Comparison of ENCODE assay signal across 8 mouse cellular contexts in the genomic region with DNA sequence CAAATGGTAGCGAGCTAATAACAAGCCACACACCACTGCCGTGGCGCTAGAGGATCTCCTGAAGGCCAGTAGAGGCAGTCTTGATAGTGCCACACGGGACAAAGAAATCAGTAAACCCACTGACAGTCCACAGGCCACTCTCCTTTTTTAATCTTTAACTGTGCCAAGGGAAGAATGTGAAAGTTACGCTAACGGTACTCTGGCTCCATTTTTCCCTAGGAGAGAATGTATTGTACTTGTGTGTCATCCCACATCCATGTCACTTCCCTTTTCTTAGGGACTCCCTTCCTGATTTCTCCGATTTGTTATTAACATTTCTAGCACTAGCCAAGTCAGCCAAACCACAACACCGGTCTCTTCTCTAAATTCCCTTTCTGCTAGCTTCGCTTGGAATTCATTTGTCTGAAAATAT. TPM values are rescaled to one million over a fixed set of nuclear protein-coding genes. Genes with fewer than 3 reads are reported as not detected.
DNase-seq lines count a peak whose midpoint lies in the region; ATAC-seq and TF ChIP-seq lines count a peak whose summit lies in the region.

No protein-coding gene starts in this region.

- 18% methylated on average over 9 of the region's 9 CpGs for WGBS in lung, postnatal 0 days
- WGBS in stomach, embryonic 14.5 days = 27% methylated on average over 9 of the region's 9 CpGs
- WGBS in cerebellum, adult 2 months = 53% methylated on average over 9 of the region's 9 CpGs

- TF ChIP-seq CTCF in lung, postnatal 0 days (IDR thresholded peaks at IDR 0.05) = peak; percentile 46
- TF ChIP-seq CTCF in cerebellum, adult 2 months (IDR thresholded peaks at IDR 0.05; ENCODE audit: borderline replicate concordance, insufficient read depth, low read depth, low read length) = no peak

- TF ChIP-seq POLR2A in cerebellum, adult 2 months (IDR thresholded peaks at IDR 0.05; ENCODE audit: borderline replicate concordance, insufficient read depth, low read length) = no peak

- no peaks in the 10 kb centered on the region for H3K9me3 ChIP-seq in lung, postnatal 0 days (ENCODE audit: low read length)
- no peaks in the 10 kb centered on the region for H3K9me3 ChIP-seq in stomach, embryonic 14.5 days (ENCODE audit: control insufficient read depth, low read depth, low read length)

- no peaks in the 10 kb centered on the region for H3K36me3 ChIP-seq in lung, postnatal 0 days (ENCODE audit: insufficient read depth, low read length)
- no peaks in the 10 kb centered on the region; the same call in 1 of the 2 replicates for H3K36me3 ChIP-seq in stomach, embryonic 14.5 days (ENCODE audit: control insufficient read depth, insufficient read depth, low read length)

- H3K4me3 ChIP-seq in lung, postnatal 0 days (ENCODE audit: low read depth, low read length) = peak overlapping the region; percentile 93
- peak overlapping the region; percentile 74 for H3K4me3 ChIP-seq in stomach, embryonic 14.5 days (ENCODE audit: low read depth, low read length)
- no peak overlapping the region for H3K4me3 ChIP-seq in cerebellum, adult 2 months (replicated peaks; ENCODE audit: insufficient read depth, low read depth, low read length)

- peak overlapping the region; percentile 98 for H3K27ac ChIP-seq in lung, postnatal 0 days (ENCODE audit: low read length)
- H3K27ac ChIP-seq in stomach, embryonic 14.5 days (ENCODE audit: low read length) = no peak overlapping the region
- H3K27ac ChIP-seq in cerebellum, adult 2 months (ENCODE audit: insufficient read depth, low read length) = no peak overlapping the region

- no peak for TF ChIP-seq EP300 in lung, postnatal 0 days (IDR thresholded peaks at IDR 0.05)

- H3K4me2 ChIP-seq in lung, postnatal 0 days (replicated peaks; ENCODE audit: low read depth, low read length) = peak overlapping the region; percentile 77
- H3K4me2 ChIP-seq in stomach, embryonic 14.5 days (replicated peaks; ENCODE audit: low read depth, low read length) = peak overlapping the region; percentile 52

- ATAC-seq in lung, postnatal 0 days = no peak
- ATAC-seq in stomach, embryonic 14.5 days (ENCODE audit: insufficient number of reproducible peaks, insufficient read depth, low FRiP score, low read depth) = no peak

- peak; percentile 11 to 17 for DNase-seq in cerebellum, postnatal 10 days
- no peak for DNase-seq in cerebellum, adult 11-12 months
- peak; percentile 46 for DNase-seq in heart, adult 8-10 months (ENCODE audit: low spot score)
- DNase-seq in kidney, adult 9 months = peak; percentile 70
- DNase-seq in lung, postnatal 0 days (ENCODE audit: low spot score) = peak; percentile 52
- DNase-seq in cerebellum, adult 2 months = no peak
- no peak for DNase-seq in cerebellum, postnatal 4 days (ENCODE audit: low spot score in 2 of 2)

- peak overlapping the region; percentile 86 for H3K9ac ChIP-seq in lung, postnatal 0 days (replicated peaks; ENCODE audit: low read depth)
- no peak overlapping the region for H3K9ac ChIP-seq in stomach, embryonic 14.5 days (replicated peaks; ENCODE audit: low read depth, low read length)

- peaks cover 4% of the 10 kb centered on the region; the same call in 1 of the 2 replicates for H3K4me1 ChIP-seq in lung, postnatal 0 days (ENCODE audit: insufficient read depth, low read depth, low read length)
- no peaks in the 10 kb centered on the region; the same call in 1 of the 2 replicates for H3K4me1 ChIP-seq in stomach, embryonic 14.5 days (ENCODE audit: control insufficient read depth, insufficient read depth, low read length)
- no peaks in the 10 kb centered on the region for H3K4me1 ChIP-seq in cerebellum, adult 2 months (ENCODE audit: control insufficient read depth, insufficient read depth, low read length)

- no peaks in the 10 kb centered on the region for H3K27me3 ChIP-seq in lung, postnatal 0 days (replicated peaks; ENCODE audit: insufficient read depth, low read length)
- H3K27me3 ChIP-seq in stomach, embryonic 14.5 days (ENCODE audit: control insufficient read depth, insufficient read depth, low read length) = no peaks in the 10 kb centered on the region
- H3K27me3 ChIP-seq in cerebellum, adult 2 months (ENCODE audit: control insufficient read depth, insufficient read depth, low read length) = no peaks in the 10 kb centered on the region

RNA-seq across cellular contexts. Expression of a gene that starts 1.5 kb away (rescaled TPM):
- 100 to 1,000 TPM; 698 to 745 (median 734) TPM for total RNA-seq in heart, adult 8-10 months (2022)
- 25.8 and 28.4 TPM in 2 replicates for polyA plus RNA-seq in lung, postnatal 0 days (2015; fragmentation: Nextera tagmentation; extraction: Ambion mirVana)
- polyA plus RNA-seq in stomach, embryonic 14.5 days (2014; fragmentation: Nextera tagmentation; extraction: Ambion mirVana) = 49.6 and 51.1 TPM in 2 replicates
- polyA plus RNA-seq in cerebellum, adult 2 months (2012; rRNA removed) = 15.7 and 16.8 TPM in 2 replicates

Comparison
In these comparisons a context has a peak if more than half of its experiments do, and no peak if none do; other contexts are left out.
1. DNase-seq: peak in cerebellum, postnatal 10 days (2 of 2), heart, adult 8-10 months (single experiment), kidney, adult 9 months (single experiment) and lung, postnatal 0 days (single experiment); none in cerebellum, adult 11-12 months (single experiment), cerebellum, adult 2 months (0 of 2) and cerebellum, postnatal 4 days (0 of 2).